Comparison of ENCODE assay signal across 17 mouse cellular contexts in the genomic region with DNA sequence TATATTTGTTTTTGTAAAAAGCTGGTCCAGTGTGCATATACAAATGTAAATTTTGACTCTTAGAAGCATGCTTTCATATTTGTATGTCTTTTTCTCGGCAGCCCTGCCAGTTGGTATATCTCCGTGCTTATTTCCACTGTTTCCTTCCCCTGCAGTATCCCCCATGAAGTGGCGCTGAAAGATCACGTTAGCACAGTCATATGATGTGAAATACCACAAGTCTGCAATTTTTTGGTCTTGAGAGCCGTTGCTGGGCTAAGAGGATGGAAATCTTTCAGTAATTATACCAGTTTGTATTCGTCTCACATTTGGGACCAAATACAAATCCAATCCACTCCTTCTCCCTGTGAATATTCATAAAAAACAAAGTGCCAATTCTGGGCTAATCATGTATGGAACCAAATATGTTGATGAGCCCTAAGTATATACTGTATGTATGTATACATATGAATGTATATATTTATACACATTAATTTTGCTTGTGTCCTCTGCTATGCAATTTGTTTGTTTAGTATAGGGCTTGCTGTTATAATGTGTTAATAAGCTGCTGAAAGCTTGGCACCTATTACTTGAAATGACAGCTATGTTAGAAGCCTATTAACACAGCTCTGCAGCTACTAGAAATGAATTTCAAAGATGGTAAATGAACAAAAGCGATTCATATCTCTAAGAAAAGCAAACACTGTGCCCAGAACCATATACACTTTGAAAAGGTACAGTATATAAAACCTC.
A peak's percentile ranks its signal among the peaks of the same experiment; 100 is the strongest.
DNase-seq lines count a peak whose midpoint lies in the region; ATAC-seq and TF ChIP-seq lines count a peak whose summit lies in the region.
"Had no signal": no experiment of that assay in that cellular context is flagged by ENCODE, and none has a peak within 500 bp of the region (broad histone marks: within the 10 kb centered on the region; RNA-seq: fewer than 3 reads in every experiment).

No protein-coding gene starts in this region.

- no peak overlapping the region for H3K9ac ChIP-seq in hindbrain, postnatal 0 days (replicated peaks; ENCODE audit: low read length)
- H3K9ac ChIP-seq in hindbrain, embryonic 14.5 days = no peak overlapping the region
- H3K9ac ChIP-seq in stomach, postnatal 0 days (ENCODE audit: low read length) = no peak overlapping the region
- H3K9ac ChIP-seq: lung, embryonic 15.5 days had no signal

- H3K36me3 ChIP-seq in hindbrain, postnatal 0 days (ENCODE audit: insufficient read depth, low read length) = no peaks in the 10 kb centered on the region
- no peaks in the 10 kb centered on the region for H3K36me3 ChIP-seq in hindbrain, embryonic 14.5 days (replicated peaks; ENCODE audit: control insufficient read depth, insufficient read depth)
- H3K36me3 ChIP-seq in stomach, postnatal 0 days (ENCODE audit: control insufficient read depth, insufficient read depth, low read length) = no peaks in the 10 kb centered on the region
- H3K36me3 ChIP-seq: G1E; lung, embryonic 15.5 days had no signal

- TF ChIP-seq CTCF in hindbrain, postnatal 0 days (IDR thresholded peaks at IDR 0.05; ENCODE audit: low read depth) = peak; percentile 19
- TF ChIP-seq CTCF in stomach, postnatal 0 days (IDR thresholded peaks at IDR 0.05; ENCODE audit: low read depth) = peak; percentile 44

- no peaks in the 10 kb centered on the region for H3K27me3 ChIP-seq in hindbrain, postnatal 0 days (ENCODE audit: insufficient read depth, low read length)
- no peaks in the 10 kb centered on the region for H3K27me3 ChIP-seq in hindbrain, embryonic 14.5 days (ENCODE audit: control insufficient read depth, insufficient read depth, low read length)
- H3K27me3 ChIP-seq in stomach, postnatal 0 days (ENCODE audit: control insufficient read depth, insufficient read depth, low read length) = no peaks in the 10 kb centered on the region
- H3K27me3 ChIP-seq: lung, embryonic 15.5 days had no signal

- no peaks in the 10 kb centered on the region for H3K9me3 ChIP-seq in hindbrain, postnatal 0 days (ENCODE audit: low read length)
- H3K9me3 ChIP-seq in hindbrain, embryonic 14.5 days (ENCODE audit: control insufficient read depth, low read length) = no peaks in the 10 kb centered on the region
- H3K9me3 ChIP-seq in stomach, postnatal 0 days (ENCODE audit: control insufficient read depth, low read length) = no peaks in the 10 kb centered on the region
- H3K9me3 ChIP-seq: G1E; lung, embryonic 15.5 days had no signal

- no peaks in the 10 kb centered on the region for H3K4me1 ChIP-seq in hindbrain, postnatal 0 days (ENCODE audit: insufficient read depth, low read length)
- H3K4me1 ChIP-seq in hindbrain, embryonic 14.5 days (replicated peaks; ENCODE audit: control insufficient read depth, insufficient read depth, low read length) = no peaks in the 10 kb centered on the region
- H3K4me1 ChIP-seq in stomach, postnatal 0 days (replicated peaks; ENCODE audit: control insufficient read depth, insufficient read depth) = no peaks in the 10 kb centered on the region

- H3K4me3 ChIP-seq in hindbrain, postnatal 0 days (ENCODE audit: low read length) = no peak overlapping the region
- no peak overlapping the region for H3K4me3 ChIP-seq in hindbrain, embryonic 14.5 days (replicated peaks; ENCODE audit: low read length)
- H3K4me3 ChIP-seq in stomach, postnatal 0 days (ENCODE audit: low read depth, low read length) = no peak overlapping the region
- H3K4me3 ChIP-seq: lung, embryonic 15.5 days had no signal

- no peak overlapping the region for H3K4me2 ChIP-seq in hindbrain, postnatal 0 days (ENCODE audit: low read depth, low read length)
- H3K4me2 ChIP-seq in hindbrain, embryonic 14.5 days (replicated peaks) = no peak overlapping the region
- H3K4me2 ChIP-seq in stomach, postnatal 0 days (replicated peaks; ENCODE audit: low read depth) = no peak overlapping the region
- H3K4me2 ChIP-seq: heart, embryonic 11.5 days; lung, embryonic 15.5 days had no signal

- no peak for TF ChIP-seq EP300 in stomach, postnatal 0 days (optimal IDR thresholded peaks at IDR 0.05)

- 0 out of 2 replicates have a peak, but pooled peaks have one; percentile 40 for ATAC-seq in hindbrain, postnatal 0 days
- ATAC-seq in hindbrain, embryonic 14.5 days (ENCODE audit: low FRiP score) = no peak
- no peak for ATAC-seq in stomach, postnatal 0 days (ENCODE audit: low FRiP score, low TSS enrichment)
- ATAC-seq: hindbrain, embryonic 16.5 days had no signal

- 54% methylated on average over 7 of the region's 7 CpGs for WGBS in hindbrain, postnatal 0 days
- WGBS in hindbrain, embryonic 14.5 days = 67% methylated on average over 7 of the region's 7 CpGs
- 51% methylated on average over 7 of the region's 7 CpGs for WGBS in stomach, postnatal 0 days

- no peak overlapping the region for H3K27ac ChIP-seq in hindbrain, postnatal 0 days
- no peak overlapping the region for H3K27ac ChIP-seq in hindbrain, embryonic 14.5 days
- H3K27ac ChIP-seq in stomach, postnatal 0 days (replicated peaks) = no peak overlapping the region

- peak; percentile 28 for DNase-seq in hindbrain, postnatal 0 days (ENCODE audit: low spot score)
- DNase-seq in hindbrain, embryonic 14.5 days (ENCODE audit: low spot score) = no peak
- DNase-seq in layer of hippocampus, postnatal 10 days (ENCODE audit: low spot score in 2 of 2) = peak; percentile 9 to 27
- no peak for DNase-seq in layer of hippocampus, adult 9-10 months (ENCODE audit: low spot score)
- peak; percentile 48 to 50 for DNase-seq in right cerebral cortex, postnatal 10 days (ENCODE audit: low spot score in 2 of 2)
- no peak for DNase-seq in right cerebral cortex, postnatal 36 days (ENCODE audit: low spot score in 2 of 2)
- no peak for DNase-seq in stomach, postnatal 0 days (ENCODE audit: low spot score)
- DNase-seq in spleen, postnatal 14 days (ENCODE audit: low spot score in 2 of 2) = no peak
- DNase-seq: adrenal gland, adult 2 months; cerebellum, adult 2 months; gastrocnemius, postnatal 14 days; liver; right cerebral cortex, postnatal 25 days had no signal

Comparison
In these comparisons a context has a peak if more than half of its experiments do, and no peak if none do; other contexts are left out.
1. DNase-seq: peak in hindbrain, postnatal 0 days (single experiment), layer of hippocampus, postnatal 10 days (2 of 2) and right cerebral cortex, postnatal 10 days (2 of 2); none in hindbrain, embryonic 14.5 days (single experiment), layer of hippocampus, adult 9-10 months (single experiment), right cerebral cortex, postnatal 36 days (0 of 2), stomach, postnatal 0 days (single experiment) and spleen, postnatal 14 days (0 of 2).